Mouse (Mus musculus) hindbrain, postnatal 0 days (tissue): Measurements from ENCODE around the gene Kat2a. TPM values are rescaled to one million over a fixed set of nuclear protein-coding genes. Genes with fewer than 3 reads are reported as not detected.

ENCODE experiments used
- ATAC-seq: fragments of 200-750 bp; cut with Nextera tagmentation; 2 replicates; pipeline ENCODE4 v1.8.0; 2017; ENCODE audit warnings: mild to moderate bottlenecking, moderate TSS enrichment, moderate library complexity
- DNase-seq: peaks from one replicate; pipeline ENCODE4 v3.0.0-alpha.2; 2015; ENCODE audit warnings: low spot score
- H3K27ac ChIP-seq: fragments of 300-500 bp; sonication (generic); 2 replicates; pipeline ENCODE4 v1.5.1; 2014; ENCODE audit warnings: mild to moderate bottlenecking
- H3K27me3 ChIP-seq: fragments of 300-500 bp; sonication (generic); 2 replicates; pipeline ENCODE4 v1.6.1; 2014; ENCODE audit warnings: low read length, mixed read lengths; ENCODE audit not compliant: insufficient read depth
- H3K36me3 ChIP-seq: fragments of 300-500 bp; sonication (generic); 2 replicates; pipeline ENCODE4 v1.6.1; 2014; ENCODE audit warnings: low read length, mixed read lengths; ENCODE audit not compliant: insufficient read depth
- H3K4me1 ChIP-seq: fragments of 300-500 bp; sonication (generic); 2 replicates; pipeline ENCODE4 v1.6.1; 2014; ENCODE audit warnings: antibody characterized with exemption, low read length, mixed read lengths; ENCODE audit not compliant: insufficient read depth
- H3K4me2 ChIP-seq: fragments of 300-500 bp; sonication (generic); 2 replicates; pipeline ENCODE4 v1.6.1; 2014; ENCODE audit warnings: low read depth, mild to moderate bottlenecking, low read length, moderate library complexity, mixed read lengths
- H3K4me3 ChIP-seq: fragments of 300-500 bp; sonication (generic); 2 replicates; pipeline ENCODE4 v1.5.1; 2014; ENCODE audit warnings: low read length
- H3K9ac ChIP-seq: fragments of 300-500 bp; sonication (generic); replicated peaks from 2 replicates; pipeline ENCODE4 v1.6.1; 2014; ENCODE audit warnings: mild to moderate bottlenecking, low read length, moderate library complexity, mixed read lengths
- H3K9me3 ChIP-seq: fragments of 300-500 bp; sonication (generic); 2 replicates; pipeline ENCODE4 v1.6.1; 2016; ENCODE audit warnings: low read length, mixed read lengths
- CTCF ChIP-seq: IDR thresholded peaks from 2 replicates; pipeline ENCODE4 v1.5.1; 2016; ENCODE audit warnings: antibody characterized with exemption, control low read depth, low read depth
- WGBS: fragments of 180-500 bp; shearing (Covaris S2); extraction: QIAGEN DNeasy Blood & Tissue Kit; methylation state at CpG from one replicate; pipeline ENCODE4 v1.1.7; 2014; 5-methylcytosine and 5-hydroxymethylcytosine counted together
- polyA plus RNA-seq: library from polyadenylated mRNA; unstranded; fragments of >200 nt; fragmentation: Nextera tagmentation; extraction: Ambion mirVana; gene quantifications from 2 replicates; pipeline ENCODE4 v1.2.1, GENCODE M21; 2015
- total RNA-seq: library from RNA; depleted of rRNA; stranded (reverse); fragments of >200 nt; gene quantifications from 2 replicates; pipeline ENCODE4 v1.2.3, GENCODE M21; 2014

Kat2a gene
- total and polyA plus RNA-seq, 2 experiments from 2014 or later, result 61.7 to 63.3 TPM

- DNase-seq, result no peak
- ATAC-seq, result no peak
- TF ChIP-seq CTCF, result no peak
- H3K9ac ChIP-seq, result no peak overlapping the region
- H3K4me1 ChIP-seq, result no peaks in the 10 kb centered on the region
- 83% methylated on average over 2 of the region's 3 CpGs for whole genome bisulfite sequencing
- no peaks in the 10 kb centered on the region for H3K36me3 ChIP-seq
- H3K9me3 ChIP-seq, result no peaks in the 10 kb centered on the region
- H3K27me3 ChIP-seq, result no peaks in the 10 kb centered on the region
- H3K4me3 ChIP-seq, result no peak overlapping the region
- no peak overlapping the region for H3K27ac ChIP-seq
- H3K4me2 ChIP-seq, result no peak overlapping the region
These were observed 26.9 kb downstream of the Kat2a start for GRCm38 (mm10) chr11:100685371-100685770.

DNA sequence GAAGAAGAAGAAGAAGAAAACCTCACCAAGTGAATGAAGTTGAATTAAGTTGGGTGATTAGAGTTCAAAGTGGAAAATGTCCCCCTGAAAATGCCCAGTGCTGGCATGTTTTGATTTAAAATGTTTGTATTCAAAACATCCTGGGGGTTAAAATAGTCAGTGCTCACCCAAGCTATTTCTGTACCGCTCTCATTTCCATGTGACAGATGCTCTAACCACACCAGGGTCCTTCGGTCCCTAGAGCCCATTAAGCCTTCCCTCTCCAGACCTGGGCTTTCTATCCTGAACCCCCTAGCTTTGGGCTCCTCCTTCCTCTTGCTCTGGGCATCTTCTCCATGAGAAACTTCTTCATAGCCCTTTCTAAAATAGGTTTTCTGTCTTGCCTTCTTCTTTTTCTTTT is 28.2 kb downstream of the Kat2a start:
- WGBS, result 67% methylated on average over 2 of the region's 2 CpGs
- Histone ChIP-seq H3K4me1 (no peaks in the 10 kb centered on the region), H3K36me3 (no peaks in the 10 kb centered on the region), H3K9ac (no peak overlapping the region), H3K27ac (no peak overlapping the region), H3K27me3 (no peaks in the 10 kb centered on the region), H3K4me2 (no peak overlapping the region), H3K9me3 (no peaks in the 10 kb centered on the region), H3K4me3 (no peak overlapping the region)
- ATAC-seq (no peak), DNase-seq (no peak)
- no peak for TF ChIP-seq CTCF

- H3K4me1 ChIP-seq, result no peaks in the 10 kb centered on the region
- no peak overlapping the region for H3K9ac ChIP-seq
- no peak overlapping the region for H3K4me2 ChIP-seq
- no peak overlapping the region for H3K27ac ChIP-seq
- no peaks in the 10 kb centered on the region for H3K27me3 ChIP-seq
- no peaks in the 10 kb centered on the region for H3K36me3 ChIP-seq
- DNase-seq (no peak), ATAC-seq (no peak)
- 72% methylated on average over 5 of the region's 5 CpGs for WGBS
- no peaks in the 10 kb centered on the region for H3K9me3 ChIP-seq
- H3K4me3 ChIP-seq, result no peak overlapping the region
- TF ChIP-seq CTCF, result no peak
These were observed 29.7 kb downstream of the Kat2a start for GRCm38 (mm10) chr11:100682526-100682925.

- ATAC-seq, result no peak
- WGBS, result 80% methylated on average over 5 of the region's 5 CpGs
These were observed 30.4 kb downstream of the Kat2a start for GRCm38 (mm10) chr11:100681826-100682225.

GRCm38 (mm10) chr11:100677810-100678209 is 34.5 kb downstream of the Kat2a start:
- Histone ChIP-seq H3K9ac (no peak overlapping the region), H3K4me3 (no peak overlapping the region), H3K27me3 (no peaks in the 10 kb centered on the region), H3K9me3 (no peaks in the 10 kb centered on the region), H3K27ac (no peak overlapping the region), H3K4me2 (no peak overlapping the region), H3K36me3 (no peaks in the 10 kb centered on the region), H3K4me1 (peaks cover 5% of the 10 kb centered on the region; the same call in 1 of the 2 replicates)
- no peak for DNase-seq
- WGBS, result 57% methylated on average over 7 of the region's 7 CpGs
- ATAC-seq, result no peak
- no peak for TF ChIP-seq CTCF

More at GRCm38 (mm10) chr11:100681826-100682225, 30.4 kb downstream of the Kat2a start:
- no peak for DNase-seq
- Histone ChIP-seq H3K9me3 (no peaks in the 10 kb centered on the region), H3K27me3 (no peaks in the 10 kb centered on the region), H3K9ac (no peak overlapping the region), H3K4me2 (no peak overlapping the region), H3K36me3 (no peaks in the 10 kb centered on the region), H3K27ac (no peak overlapping the region), H3K4me3 (no peak overlapping the region), H3K4me1 (no peaks in the 10 kb centered on the region)
- no peak for TF ChIP-seq CTCF

DNA sequence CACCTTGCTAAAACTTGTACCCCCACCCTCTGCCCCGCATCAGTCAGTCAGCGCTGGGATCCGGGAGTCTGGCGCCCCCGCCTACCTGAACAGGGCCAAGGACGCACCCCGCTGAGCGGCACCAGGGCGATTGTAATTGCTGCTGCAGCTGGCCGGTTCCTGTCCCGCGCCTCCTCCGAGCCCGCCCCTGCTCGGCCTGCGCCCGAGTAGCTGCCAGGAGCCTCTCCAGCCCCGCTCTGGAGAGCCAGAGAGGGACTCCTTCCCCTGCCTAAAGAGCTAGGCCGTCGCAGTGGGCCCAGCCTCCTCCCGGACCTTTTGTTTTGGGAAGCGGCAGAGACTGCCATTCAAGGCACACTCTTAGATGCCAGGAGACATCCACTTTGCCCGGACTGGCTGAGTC is 39.1 kb downstream of the Kat2a start:
- Histone ChIP-seq H3K4me2 (peak overlapping the region; percentile 36), H3K36me3 (no peaks in the 10 kb centered on the region), H3K4me3 (no peak overlapping the region), H3K4me1 (peaks cover 5% of the 10 kb centered on the region; the same call in 1 of the 2 replicates), H3K27me3 (no peaks in the 10 kb centered on the region), H3K9me3 (no peaks in the 10 kb centered on the region), H3K27ac (no peak overlapping the region), H3K9ac (0 out of 2 replicates have a peak overlapping the region, but pooled peaks have one; percentile 17)
- ATAC-seq, result no peak
- 2% methylated on average over 23 of the region's 23 CpGs for WGBS
- no peak for TF ChIP-seq CTCF
- DNase-seq, result peak; percentile 39

DNA sequence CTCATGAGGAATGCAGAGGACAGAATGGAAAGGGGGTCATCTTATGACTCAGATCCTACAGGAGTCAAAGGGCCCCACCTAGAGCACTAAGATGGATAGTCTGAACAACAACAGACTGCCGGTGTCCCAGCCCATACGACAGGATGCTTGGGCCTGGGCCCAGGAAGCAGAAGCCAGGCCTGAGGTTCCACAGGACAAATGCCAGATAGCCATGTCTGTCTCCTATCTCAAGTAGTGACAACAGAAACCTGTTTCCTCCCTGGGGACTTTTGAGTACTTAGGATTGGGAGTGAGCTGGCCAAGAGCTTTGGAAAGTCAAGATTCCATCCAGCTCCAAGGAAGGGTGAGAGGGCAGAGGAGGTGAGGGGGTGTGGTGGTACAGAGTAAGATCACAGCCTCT is 40.3 kb downstream of the Kat2a start:
- Histone ChIP-seq H3K4me1 (peaks cover 5% of the 10 kb centered on the region; the same call in 1 of the 2 replicates), H3K4me2 (no peak overlapping the region), H3K9me3 (no peaks in the 10 kb centered on the region), H3K27me3 (no peaks in the 10 kb centered on the region), H3K27ac (no peak overlapping the region), H3K4me3 (no peak overlapping the region), H3K9ac (no peak overlapping the region), H3K36me3 (no peaks in the 10 kb centered on the region)
- DNase-seq, result no peak
- WGBS, result 72% methylated on average over 2 of the region's 2 CpGs
- no peak for TF ChIP-seq CTCF
- no peak for ATAC-seq
